Mouse (Mus musculus) lung, postnatal 0 days (tissue): Measurements from ENCODE around the gene Sapcd1. TPM values are rescaled to one million over a fixed set of nuclear protein-coding genes. Genes with fewer than 3 reads are reported as not detected.

Experiments
- ATAC-seq: fragments of 200-750 bp; cut with Nextera tagmentation; 2 replicates; pipeline ENCODE4 v1.8.0; 2017; ENCODE audit warnings: moderate library complexity
- DNase-seq: peaks from one replicate; pipeline ENCODE4 v3.0.0-alpha.2; 2016; ENCODE audit warnings: low spot score
- H3K27ac ChIP-seq: fragments of 300-500 bp; sonication (generic); 2 replicates; pipeline ENCODE4 v1.5.1; 2014; ENCODE audit warnings: antibody characterized with exemption, mild to moderate bottlenecking, low read length, mixed read lengths
- H3K27me3 ChIP-seq: fragments of 300-500 bp; sonication (generic); replicated peaks from 2 replicates; pipeline ENCODE4 v1.6.1; 2014; ENCODE audit warnings: low read length, mixed read lengths; ENCODE audit not compliant: insufficient read depth
- H3K36me3 ChIP-seq: fragments of 300-500 bp; sonication (generic); 2 replicates; pipeline ENCODE4 v1.6.1; 2014; ENCODE audit warnings: low read length, mixed read lengths; ENCODE audit not compliant: insufficient read depth
- H3K4me1 ChIP-seq: fragments of 300-500 bp; sonication (generic); 2 replicates; pipeline ENCODE4 v1.6.1; 2014; ENCODE audit warnings: antibody characterized with exemption, low read depth, low read length, mixed read lengths; ENCODE audit not compliant: insufficient read depth
- H3K4me2 ChIP-seq: fragments of 300-500 bp; sonication (generic); replicated peaks from 2 replicates; pipeline ENCODE4 v1.6.1; 2014; ENCODE audit warnings: low read depth, mild to moderate bottlenecking, low read length, moderate library complexity, mixed read lengths
- H3K4me3 ChIP-seq: fragments of 300-500 bp; sonication (generic); 2 replicates; pipeline ENCODE4 v1.5.1; 2014; ENCODE audit warnings: low read depth, low read length
- H3K9ac ChIP-seq: fragments of 300-500 bp; sonication (generic); replicated peaks from 2 replicates; pipeline ENCODE4 v1.6.1; 2014; ENCODE audit warnings: low read depth, mild to moderate bottlenecking
- H3K9me3 ChIP-seq: fragments of 300-500 bp; sonication (generic); 2 replicates; pipeline ENCODE4 v1.6.1; 2016; ENCODE audit warnings: low read length, mixed read lengths
- CTCF ChIP-seq: IDR thresholded peaks from 2 replicates; pipeline ENCODE4 v1.5.1; 2016; ENCODE audit warnings: antibody characterized with exemption, mild to moderate bottlenecking
- EP300 ChIP-seq: IDR thresholded peaks from 2 replicates; pipeline ENCODE4 v1.6.1; 2016; ENCODE audit warnings: antibody characterized with exemption, mild to moderate bottlenecking, control low read depth
- WGBS: fragments of 180-500 bp; shearing (Covaris S2); extraction: QIAGEN DNeasy Blood & Tissue Kit; methylation state at CpG from one replicate; pipeline ENCODE4 v1.1.7; 2014; 5-methylcytosine and 5-hydroxymethylcytosine counted together
- polyA plus RNA-seq: library from polyadenylated mRNA; unstranded; fragments of >200 nt; fragmentation: Nextera tagmentation; extraction: Ambion mirVana; gene quantifications from 2 replicates; pipeline ENCODE4 v1.2.1, GENCODE M21; 2015

Sapcd1 gene
- polyA plus RNA-seq, 1 experiment from 2014 or later = 1.7 TPM

DNA sequence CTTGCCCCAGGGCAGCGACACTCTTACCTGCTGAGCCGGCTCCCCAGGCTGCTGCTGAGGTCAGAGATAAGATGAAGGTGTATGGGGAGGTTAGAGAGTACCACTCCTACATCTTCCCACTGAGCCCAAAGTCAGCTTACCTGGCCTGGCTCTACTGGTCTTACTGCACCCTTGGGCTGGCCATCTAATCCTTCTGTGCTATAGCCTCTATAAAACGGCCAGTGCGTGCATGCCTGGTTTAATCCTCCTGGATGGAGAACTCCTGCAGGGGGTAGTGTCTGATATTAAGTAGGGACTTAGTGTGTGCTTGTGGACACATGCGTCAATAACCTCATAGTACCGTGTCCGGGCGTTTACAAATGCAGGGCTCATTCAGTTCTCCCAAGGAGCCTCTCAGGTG lies 7.3 kb downstream of the Sapcd1 start:
- Histone ChIP-seq H3K27ac (no peak overlapping the region), H3K9ac (no peak overlapping the region), H3K4me2 (no peak overlapping the region), H3K36me3 (no peaks in the 10 kb centered on the region), H3K4me1 (peaks cover 3% of the 10 kb centered on the region), H3K4me3 (no peak overlapping the region), H3K27me3 (no peaks in the 10 kb centered on the region), H3K9me3 (no peaks in the 10 kb centered on the region)
- ATAC-seq = no peak
- no peak for DNase-seq
- 80% methylated on average over 8 of the region's 8 CpGs for WGBS
- no peak for TF ChIP-seq CTCF
- TF ChIP-seq EP300 = no peak

GRCm38 (mm10) chr17:35019894-35020293 lies 7.9 kb downstream of the Sapcd1 start:
- no peak for TF ChIP-seq CTCF
- no peak for TF ChIP-seq EP300
- Histone ChIP-seq H3K4me3 (no peak overlapping the region), H3K27ac (no peak overlapping the region), H3K4me1 (peaks cover 3% of the 10 kb centered on the region), H3K9ac (no peak overlapping the region), H3K4me2 (no peak overlapping the region), H3K36me3 (no peaks in the 10 kb centered on the region), H3K27me3 (no peaks in the 10 kb centered on the region), H3K9me3 (no peaks in the 10 kb centered on the region)
- 76% methylated on average over 11 of the region's 11 CpGs for WGBS
- DNase-seq (no peak), ATAC-seq (no peak)

DNA sequence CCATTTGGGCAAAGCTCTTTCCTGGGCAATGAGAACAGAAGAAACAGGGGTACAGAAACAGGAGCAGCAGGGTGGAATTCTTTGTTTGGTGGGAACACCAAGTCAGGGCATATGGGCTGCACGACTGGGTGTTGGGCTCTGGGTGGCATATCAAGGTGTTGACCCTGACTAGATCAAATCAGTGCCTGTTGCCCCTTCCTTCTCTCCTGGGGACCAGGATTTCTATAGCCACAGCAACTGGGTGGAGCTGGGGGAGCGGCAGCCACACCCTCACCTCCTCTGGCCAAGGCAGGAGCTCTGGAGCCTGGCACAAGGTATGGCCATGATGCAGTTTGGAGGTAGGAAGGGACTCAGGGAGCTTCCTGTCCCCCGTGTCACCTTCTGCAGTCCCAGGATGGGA lies 9.6 kb downstream of the Sapcd1 start:
- Histone ChIP-seq H3K4me2 (no peak overlapping the region), H3K27me3 (no peaks in the 10 kb centered on the region), H3K4me1 (no peaks in the 10 kb centered on the region; the same call in 1 of the 2 replicates), H3K9ac (no peak overlapping the region), H3K27ac (no peak overlapping the region), H3K4me3 (no peak overlapping the region), H3K9me3 (no peaks in the 10 kb centered on the region), H3K36me3 (0 out of 2 replicates have a peak, but pooled peaks cover 9% of the 10 kb centered on the region)
- WGBS = 64% methylated on average over 3 of the region's 3 CpGs
- ATAC-seq (no peak), DNase-seq (no peak)
- TF ChIP-seq CTCF (no peak), EP300 (no peak)

DNA sequence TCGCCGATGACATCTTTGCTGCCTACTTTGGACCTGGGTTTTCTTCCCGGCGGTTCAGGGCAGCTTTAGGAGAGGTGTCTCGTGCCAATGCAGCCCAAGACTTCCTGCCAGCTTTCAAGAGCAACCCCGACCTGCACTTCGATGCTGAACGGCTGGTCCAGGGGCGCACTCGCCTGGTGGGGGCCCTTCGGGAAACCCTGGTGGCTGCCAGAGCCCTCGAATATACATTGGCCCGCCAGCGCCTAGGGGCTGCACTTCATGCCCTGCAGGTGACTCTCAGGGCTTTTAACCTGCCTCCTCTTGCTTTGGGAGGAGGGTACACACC lies 10.1 kb downstream of the Sapcd1 start:
- no peak overlapping the region for H3K9ac ChIP-seq
- no peak overlapping the region for H3K27ac ChIP-seq
- no peaks in the 10 kb centered on the region for H3K27me3 ChIP-seq
- WGBS = 66% methylated on average over 14 of the region's 14 CpGs
- ATAC-seq = no peak
- H3K36me3 ChIP-seq = 0 out of 2 replicates have a peak, but pooled peaks cover 12% of the 10 kb centered on the region
- no peak overlapping the region for H3K4me3 ChIP-seq
- no peak for TF ChIP-seq EP300
- no peak for TF ChIP-seq CTCF
- H3K4me1 ChIP-seq = no peaks in the 10 kb centered on the region; the same call in 1 of the 2 replicates
- no peak overlapping the region for H3K4me2 ChIP-seq
- no peak for DNase-seq
- H3K9me3 ChIP-seq = no peaks in the 10 kb centered on the region

- Histone ChIP-seq H3K9ac (no peak overlapping the region), H3K4me3 (no peak overlapping the region), H3K27ac (no peak overlapping the region), H3K4me2 (no peak overlapping the region), H3K36me3 (peaks cover 18% of the 10 kb centered on the region; the same call in 1 of the 2 replicates), H3K4me1 (no peaks in the 10 kb centered on the region; the same call in 1 of the 2 replicates), H3K9me3 (no peaks in the 10 kb centered on the region), H3K27me3 (no peaks in the 10 kb centered on the region)
- TF ChIP-seq EP300 = no peak
- TF ChIP-seq CTCF = no peak
- ATAC-seq (no peak; the same call in 1 of the 2 replicates), DNase-seq (no peak)
- WGBS = 75% methylated on average over 10 of the region's 10 CpGs
Measured at GRCm38 (mm10) chr17:35016791-35017705, 10.8 kb downstream of the Sapcd1 start.

DNA sequence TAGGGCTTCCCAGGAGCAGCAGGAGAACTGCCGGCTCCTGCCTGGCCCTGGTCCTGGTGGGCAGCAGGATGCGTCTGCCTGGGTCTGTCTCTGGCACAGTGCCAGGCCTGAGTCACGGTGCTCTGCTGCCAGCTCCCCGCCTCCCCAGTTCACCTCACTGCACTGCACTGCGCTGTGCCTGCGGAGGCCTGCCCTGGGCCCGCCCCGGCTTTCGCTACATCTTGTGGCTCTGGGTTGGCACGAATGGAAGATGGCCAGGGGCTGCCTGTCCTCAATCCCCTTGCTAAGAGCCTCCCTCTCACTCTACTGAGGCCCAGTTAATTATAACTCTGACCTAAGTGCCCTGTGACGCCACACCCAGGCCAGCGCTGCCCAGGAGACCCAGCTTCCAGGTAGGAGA lies 11.4 kb downstream of the Sapcd1 start, which contains the start of gene Vwa7:
Gene Vwa7 (plus strand): TSS at position 204 of the 400 bp plus-strand sequence.
- DNase-seq (peak; percentile 27), ATAC-seq (peak; percentile 49)
- Histone ChIP-seq H3K4me3 (no peak within 1 kb of the TSS), H3K9me3 (no peaks in the 10 kb centered on the region), H3K36me3 (peaks cover 22% of the 10 kb centered on the region), H3K4me2 (no peak within 1 kb of the TSS), H3K4me1 (no peaks in the 10 kb centered on the region; the same call in 1 of the 2 replicates), H3K27ac (no peak within 1 kb of the TSS), H3K9ac (no peak within 1 kb of the TSS), H3K27me3 (no peaks in the 10 kb centered on the region)
- TF ChIP-seq EP300 (no peak), CTCF (no peak)
- WGBS = 47% methylated on average over 12 of the region's 12 CpGs
